Comparison of ENCODE assay signal across 20 mouse cellular contexts in genomic region chr9:77165877-77166276, GRCm38 (mm10).
"Had no signal": no experiment of that assay in that cellular context is flagged by ENCODE, and none has a peak within 500 bp of the region (broad histone marks: within the 10 kb centered on the region; RNA-seq: fewer than 3 reads in every experiment).

No protein-coding gene starts in this region.

- H3K27ac ChIP-seq: layer of hippocampus, adult 2 months; limb, embryonic 10.5 days; limb, embryonic 13.5 days; liver, embryonic 12.5 days; liver, embryonic 15.5 days; macrophage; midbrain, embryonic 12.5 days; stomach, postnatal 0 days had no signal

- ATAC-seq: intestine, embryonic 16.5 days; liver, embryonic 12.5 days; midbrain, embryonic 16.5 days had no signal

- DNase-seq: kidney, adult 18-20 months; kidney, adult 9 months; kidney, postnatal 14 days; layer of hippocampus, adult 9-11 months; liver; lung, adult 2 months; right cerebral cortex, adult 18-20 months; right cerebral cortex, postnatal 14 days; right cerebral cortex, postnatal 4 days; thymus, postnatal 25 days had no signal

- H3K27me3 ChIP-seq: limb, embryonic 13.5 days; liver, embryonic 12.5 days; liver, embryonic 15.5 days; midbrain, embryonic 12.5 days had no signal

- H3K4me3 ChIP-seq: layer of hippocampus, adult 2 months; limb, embryonic 10.5 days; limb, embryonic 13.5 days; liver, embryonic 12.5 days; liver, embryonic 15.5 days; midbrain, embryonic 12.5 days had no signal

- H3K4me1 ChIP-seq: liver, embryonic 12.5 days; liver, embryonic 15.5 days; midbrain, embryonic 12.5 days had no signal

- H3K36me3 ChIP-seq: limb, embryonic 10.5 days; limb, embryonic 13.5 days; liver, embryonic 12.5 days; liver, embryonic 15.5 days; midbrain, embryonic 12.5 days had no signal

- H3K9ac ChIP-seq: limb, embryonic 13.5 days; liver, embryonic 12.5 days; liver, embryonic 15.5 days; midbrain, embryonic 12.5 days had no signal

- H3K9me3 ChIP-seq: limb, embryonic 10.5 days; limb, embryonic 13.5 days; liver, embryonic 12.5 days; liver, embryonic 15.5 days; midbrain, embryonic 12.5 days had no signal

- H3K4me2 ChIP-seq: limb, embryonic 13.5 days; liver, embryonic 12.5 days; liver, embryonic 15.5 days; midbrain, embryonic 12.5 days had no signal
